Mouse (Mus musculus): Measurements from ENCODE around the gene Ell. TPM values are rescaled to one million over a fixed set of nuclear protein-coding genes. Genes with fewer than 3 reads are reported as not detected.

Gene Ell
- polyA plus RNA-seq (2012; ENCODE audit: low replicate concordance): 46.8 and 56.3 TPM in 2 replicates

GRCm38 (mm10) chr8:70539077-70539813 lies at the start of gene Ell:
Gene Ell (plus strand): TSS chr8:70539457.

GRCm38 (mm10) chr8:70492664-70493640 lies 46.3 kb upstream of the Ell start, which contains the start of gene Crlf1:
Gene Crlf1 (plus strand): TSS chr8:70493158.

DNA sequence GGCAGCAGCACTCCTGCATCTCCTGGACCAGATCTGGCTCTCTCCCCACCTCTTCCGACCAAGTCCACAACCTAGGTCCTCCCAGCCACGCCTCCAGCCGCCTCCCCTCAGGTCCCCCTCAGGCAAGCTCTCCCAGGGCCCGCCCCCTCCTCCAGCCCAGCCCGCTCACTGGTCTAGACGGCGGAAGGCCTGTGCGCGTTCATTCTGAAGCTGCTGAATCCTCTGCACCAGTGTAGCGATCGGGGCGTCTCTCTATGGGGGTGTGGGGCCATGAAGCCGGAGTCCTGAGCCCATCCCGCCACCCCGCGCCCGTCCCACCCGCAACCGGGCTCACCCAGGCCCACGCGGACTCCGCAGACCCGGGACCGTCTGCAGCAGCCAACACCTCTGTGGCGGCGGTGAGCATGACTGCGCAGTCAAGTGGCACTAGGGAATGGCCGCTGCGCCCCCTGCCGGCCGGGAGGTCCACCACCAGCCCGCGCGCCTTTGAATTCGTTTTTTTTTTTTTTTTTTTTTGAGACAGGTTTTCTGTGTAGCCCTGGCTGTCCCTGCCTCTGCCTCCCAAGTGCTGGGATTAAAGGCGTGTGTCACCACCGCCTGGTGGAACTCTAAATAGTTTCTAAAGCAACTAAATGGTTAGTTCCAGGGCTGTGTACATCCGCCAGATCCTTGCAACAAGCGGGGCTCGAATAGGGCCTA lies 32.8 kb upstream of the Ell start, which contains the start of gene Rex1bd:
Gene Rex1bd, minus strand, starts transcription at position 425 of the 699 bp plus-strand sequence.

GRCm38 (mm10) chr8:70510228-70510915 lies 28.9 kb upstream of the Ell start, which contains the start of gene Uba52:
Gene Uba52 (minus strand): TSS chr8:70510801.

DNA sequence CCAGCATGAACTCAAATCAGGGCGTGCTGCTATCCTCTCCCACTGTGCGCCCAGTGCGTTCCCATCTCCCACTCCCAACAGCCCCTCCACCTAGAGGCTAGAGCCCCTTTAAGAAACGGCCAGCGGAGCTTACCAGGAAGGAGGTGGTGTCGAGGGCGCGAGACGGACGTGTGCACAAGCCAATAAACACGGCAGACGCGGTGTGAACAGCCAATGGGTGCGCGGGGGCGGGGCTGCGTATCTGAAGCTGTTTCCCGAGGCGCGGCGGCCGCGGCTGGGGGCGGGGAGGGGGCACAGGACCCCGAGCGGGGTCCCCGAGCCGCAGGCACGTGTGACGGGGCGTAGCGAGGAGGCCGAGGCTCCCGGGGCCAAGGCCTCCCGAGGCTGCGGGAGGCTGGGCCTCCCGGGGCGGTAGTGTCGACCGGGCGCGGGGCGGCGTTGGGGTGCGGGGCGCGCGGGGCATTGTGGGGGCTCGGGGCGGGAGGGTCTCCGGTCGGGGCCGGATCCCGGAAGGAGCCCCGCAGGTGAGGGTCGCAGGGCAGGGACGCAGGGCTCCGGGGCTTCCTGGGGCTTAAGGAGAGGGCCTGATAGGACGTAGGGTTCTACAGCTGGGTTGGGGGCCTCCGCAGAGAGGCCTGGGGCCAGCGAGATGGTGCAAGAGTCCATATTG lies 11.6 kb upstream of the Ell start, which contains the start of the genes Fkbp8 and Kxd1:
Gene Fkbp8, plus strand, starts transcription at position 213 of the 670 bp plus-strand sequence.
Gene Kxd1, minus strand, starts transcription at position 445 of the 670 bp plus-strand sequence.

GRCm38 (mm10) chr8:70593961-70594609 lies 54.8 kb downstream of the Ell start, which contains the start of gene Isyna1:
Gene Isyna1 (plus strand): TSS chr8:70594373.

GRCm38 (mm10) chr8:70608749-70609367 lies 69.6 kb downstream of the Ell start, which contains the start of gene Ssbp4:
Gene Ssbp4 (minus strand): TSS chr8:70608872.

GRCm38 (mm10) chr8:70615894-70616293 lies 76.6 kb downstream of the Ell start, which contains the start of gene Lrrc25:
Gene Lrrc25 (plus strand): TSS chr8:70616155.

DNA sequence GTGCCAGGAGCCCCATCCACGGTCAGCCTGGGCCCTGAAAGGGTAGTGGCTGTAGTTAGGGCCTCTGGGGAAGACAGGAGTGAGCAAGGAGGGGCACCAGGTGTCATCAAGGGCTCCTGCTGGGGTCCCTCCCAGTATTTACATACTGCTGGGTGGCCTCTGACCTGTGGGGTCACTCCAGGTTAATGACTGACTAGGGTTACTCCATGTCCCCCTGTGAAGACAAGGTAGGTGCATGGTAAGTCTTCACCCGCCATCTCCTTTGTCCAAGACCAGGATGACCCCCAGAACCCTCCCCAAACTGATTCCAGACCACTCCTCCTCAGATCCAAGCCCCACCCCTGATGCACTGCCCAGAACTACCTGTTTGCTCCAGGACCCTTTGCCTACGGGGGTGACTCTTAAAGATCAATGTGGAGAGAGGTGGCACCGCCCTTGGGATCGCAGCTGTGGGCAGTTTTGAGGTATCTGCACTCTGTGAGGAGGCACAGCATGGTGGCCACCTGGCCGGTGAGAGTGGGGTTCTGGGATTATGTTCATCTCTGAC lies 93.2 kb downstream of the Ell start, which contains the start of gene Gdf15:
Gene Gdf15, minus strand, starts transcription at position 111 of the 547 bp plus-strand sequence.

Other genes starting within 250 kb of the Ell start
- 25.7 and 31.1 TPM in 2 replicates for gene Ddx49, start 237.0 kb upstream of the Ell start, polyA plus RNA-seq (2012; ENCODE audit: low replicate concordance)
- gene Cope, start 236.9 kb upstream of the Ell start, polyA plus RNA-seq (2012; ENCODE audit: low replicate concordance): 177 and 198 TPM in 2 replicates
- 0.26 and 1.4 TPM in 2 replicates for gene Cers1, start 223.7 kb upstream of the Ell start, polyA plus RNA-seq (2012; ENCODE audit: low replicate concordance)
- gene Gdf1, start 209.6 kb upstream of the Ell start, polyA plus RNA-seq (2012; ENCODE audit: low replicate concordance): 0.27 and 0.54 TPM in 2 replicates
- 89.7 and 137 TPM in 2 replicates for gene Upf1, start 186.2 kb upstream of the Ell start, polyA plus RNA-seq (2012; ENCODE audit: low replicate concordance)
- gene Comp, start 165.9 kb upstream of the Ell start, polyA plus RNA-seq (2012; ENCODE audit: low replicate concordance): 0.09 and 0.41 TPM in 2 replicates
- gene Crtc1, start 99.9 kb upstream of the Ell start, polyA plus RNA-seq (2012; ENCODE audit: low replicate concordance): 23.0 and 38.0 TPM in 2 replicates
- gene Klhl26, start 62.5 kb upstream of the Ell start, polyA plus RNA-seq (2012; ENCODE audit: low replicate concordance): 7.5 and 7.9 TPM in 2 replicates
- 0.34 TPM in 1 of 2 replicates, not detected in the other for gene Tmem59l, start 52.1 kb upstream of the Ell start, polyA plus RNA-seq (2012; ENCODE audit: low replicate concordance)
- 0.13 and 0.34 TPM in 2 replicates for gene Crlf1, start 46.3 kb upstream of the Ell start, polyA plus RNA-seq (2012; ENCODE audit: low replicate concordance)
- 130 and 215 TPM in 2 replicates for gene Rex1bd, start 32.7 kb upstream of the Ell start, polyA plus RNA-seq (2012; ENCODE audit: low replicate concordance)
- 756 and 1,789 TPM in 2 replicates for gene Uba52, start 28.7 kb upstream of the Ell start, polyA plus RNA-seq (2012; ENCODE audit: low replicate concordance)
- gene Fkbp8, start 11.7 kb upstream of the Ell start, polyA plus RNA-seq (2012; ENCODE audit: low replicate concordance): 658 and 1,767 TPM in 2 replicates
- gene Kxd1, start 11.5 kb upstream of the Ell start, polyA plus RNA-seq (2012; ENCODE audit: low replicate concordance): 25.8 and 38.2 TPM in 2 replicates
- gene Isyna1, start 54.9 kb downstream of the Ell start, polyA plus RNA-seq (2012; ENCODE audit: low replicate concordance): 123 and 176 TPM in 2 replicates
- gene Ssbp4, start 69.4 kb downstream of the Ell start, polyA plus RNA-seq (2012; ENCODE audit: low replicate concordance): 364 and 1,497 TPM in 2 replicates
- gene Lrrc25, start 76.7 kb downstream of the Ell start, polyA plus RNA-seq (2012; ENCODE audit: low replicate concordance): 40.3 and 51.0 TPM in 2 replicates
- gene Gdf15, start 93.0 kb downstream of the Ell start, polyA plus RNA-seq (2012; ENCODE audit: low replicate concordance): 0.58 and 1.2 TPM in 2 replicates
- 3.4 and 3.7 TPM in 2 replicates for gene Pgpep1, start 120.9 kb downstream of the Ell start, polyA plus RNA-seq (2012; ENCODE audit: low replicate concordance)
- 257 and 405 TPM in 2 replicates for gene Lsm4, start 133.8 kb downstream of the Ell start, polyA plus RNA-seq (2012; ENCODE audit: low replicate concordance)
- gene Jund, start 159.5 kb downstream of the Ell start, polyA plus RNA-seq (2012; ENCODE audit: low replicate concordance): 801 and 2,923 TPM in 2 replicates
- 0.03 TPM in 1 of 2 replicates, not detected in the other for gene Iqcn, start 164.0 kb downstream of the Ell start, polyA plus RNA-seq (2012; ENCODE audit: low replicate concordance)
- 0.20 TPM in 1 of 2 replicates, not detected in the other for gene Gm3336, start 179.1 kb downstream of the Ell start, polyA plus RNA-seq (2012; ENCODE audit: low replicate concordance)
- 8.2 and 8.4 TPM in 2 replicates for gene Pde4c, start 184.3 kb downstream of the Ell start, polyA plus RNA-seq (2012; ENCODE audit: low replicate concordance)
- 23.3 and 50.9 TPM in 2 replicates for gene Rab3a, start 215.2 kb downstream of the Ell start, polyA plus RNA-seq (2012; ENCODE audit: low replicate concordance)
- gene Mpv17l2, start 221.5 kb downstream of the Ell start, polyA plus RNA-seq (2012; ENCODE audit: low replicate concordance): 67.8 and 94.2 TPM in 2 replicates
- 55.0 and 106 TPM in 2 replicates for gene Pik3r2, start 237.3 kb downstream of the Ell start, polyA plus RNA-seq (2012; ENCODE audit: low replicate concordance)

Data from hematopoietic multipotent progenitor cell, adult 10-12 weeks (in vitro differentiated cells).